25 mouse cellular contexts compared by ENCODE assay signal in the genomic region with DNA sequence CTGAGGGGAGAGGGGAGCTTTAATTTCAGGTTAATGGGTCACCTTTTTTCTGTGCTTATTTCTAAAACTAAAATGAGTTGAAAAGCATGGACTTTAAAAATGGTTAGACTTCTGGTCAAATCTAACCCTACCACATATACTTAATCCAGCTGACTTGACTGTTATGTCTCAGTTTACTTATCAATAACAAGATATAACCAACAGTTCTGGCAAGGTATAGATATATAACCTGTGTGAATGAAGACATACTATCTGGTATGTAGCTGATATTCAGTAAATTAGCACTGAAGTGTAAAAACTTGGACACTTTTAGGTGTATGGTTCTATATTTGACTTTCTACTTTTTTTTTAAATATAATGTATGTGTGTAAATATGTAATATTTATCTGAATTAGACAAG. TPM values are rescaled to one million over a fixed set of nuclear protein-coding genes. Genes with fewer than 3 reads are reported as not detected.
"Had no signal": no experiment of that assay in that cellular context is flagged by ENCODE, and none has a peak within 500 bp of the region (broad histone marks: within the 10 kb centered on the region; RNA-seq: fewer than 3 reads in every experiment).

No protein-coding gene starts in this region.

- H3K27ac ChIP-seq: kidney, embryonic 15.5 days; left cerebral cortex, adult 2 months; limb, embryonic 12.5 days; limb, embryonic 15.5 days; midbrain, embryonic 15.5 days; neural tube, embryonic 12.5 days; stomach, postnatal 0 days had no signal

- H3K4me2 ChIP-seq: kidney, embryonic 15.5 days; limb, embryonic 12.5 days; limb, embryonic 15.5 days; midbrain, embryonic 11.5 days; midbrain, embryonic 15.5 days; neural tube, embryonic 12.5 days had no signal

- H3K27me3 ChIP-seq: kidney, embryonic 15.5 days; limb, embryonic 12.5 days; limb, embryonic 15.5 days; midbrain, embryonic 15.5 days; neural tube, embryonic 12.5 days had no signal

- H3K9me3 ChIP-seq: kidney, embryonic 15.5 days; limb, embryonic 12.5 days; limb, embryonic 15.5 days; midbrain, embryonic 15.5 days; neural tube, embryonic 12.5 days had no signal

- DNase-seq: kidney, adult 11 months; kidney, adult 8-10 months; kidney, postnatal 10 days; kidney, postnatal 36 days; layer of hippocampus, postnatal 36 days; lung, adult 2 months; lung, postnatal 14 days; lung, postnatal 4 days; right cerebral cortex, adult 18-20 months; right cerebral cortex, postnatal 14 days; right cerebral cortex, postnatal 4 days; thymus, adult 2 months; thymus, postnatal 14 days; thymus, postnatal 4 days had no signal

- H3K4me3 ChIP-seq: kidney, embryonic 15.5 days; left cerebral cortex, adult 2 months; limb, embryonic 12.5 days; limb, embryonic 15.5 days; midbrain, embryonic 15.5 days; neural tube, embryonic 12.5 days had no signal

- H3K9ac ChIP-seq: kidney, embryonic 15.5 days; limb, embryonic 12.5 days; limb, embryonic 15.5 days; midbrain, embryonic 15.5 days; neural tube, embryonic 12.5 days had no signal

- ATAC-seq: midbrain, embryonic 15.5 days had no signal

RNA-seq across cellular contexts. Expression of a gene that starts 21.5 kb away (rescaled TPM):
- total RNA-seq: left cerebral cortex, adult 2 months; megakaryocyte progenitor cell, adult 5-6 weeks; megakaryocyte-erythroid progenitor cell, adult 5-6 weeks had no signal
- polyA plus RNA-seq: kidney, embryonic 15.5 days; limb, embryonic 15.5 days; lung, adult 2 months; stomach, embryonic 14.5 days had no signal
